Mouse (Mus musculus): ENCODE results near the gene Proca1.

Proca1 gene

DNA sequence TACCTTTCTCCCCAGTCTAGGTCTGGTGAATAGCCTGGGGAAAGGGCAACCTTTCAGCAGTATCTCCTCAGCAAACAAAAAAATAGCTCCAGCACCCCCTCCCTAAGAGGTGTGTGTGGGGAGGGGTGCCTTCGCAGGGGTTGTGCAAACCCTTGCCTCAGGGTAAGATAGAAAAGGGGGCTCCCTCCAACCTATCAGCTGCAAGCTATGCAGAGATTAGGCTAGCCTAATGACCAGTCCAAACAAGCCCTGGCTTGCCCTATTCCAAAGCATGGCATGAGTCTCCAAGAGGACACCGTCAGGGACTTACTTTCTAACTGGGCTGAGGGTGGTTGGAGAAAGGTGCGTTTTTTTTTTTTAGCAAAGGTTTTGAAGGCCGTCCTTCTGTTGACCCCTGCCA lies 27.0 kb upstream of the Proca1 start:
- no peak for DNase-seq (ENCODE audit: low read depth)

DNA sequence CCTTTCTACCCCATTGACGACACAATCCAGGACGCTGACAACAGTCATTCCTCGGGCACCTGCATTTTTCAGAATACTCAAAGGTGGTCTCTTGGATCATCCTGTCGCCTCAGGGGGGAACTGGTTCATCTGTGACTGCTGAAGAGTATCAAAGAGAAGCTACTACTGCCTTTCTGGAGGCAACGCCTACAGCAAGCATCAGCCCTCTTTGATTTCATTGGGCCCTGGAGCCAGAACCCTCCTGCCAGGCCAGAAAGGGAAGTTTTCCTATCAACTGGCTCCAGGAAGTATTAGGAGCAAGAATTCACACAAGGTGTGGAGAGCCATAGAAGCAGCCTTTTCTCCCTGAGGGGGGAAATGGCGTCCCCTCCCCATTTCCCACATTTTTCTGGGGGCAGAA lies 26.6 kb upstream of the Proca1 start:
- DNase-seq (ENCODE audit: low read depth) = no peak

GRCm38 (mm10) chr11:78167257-78167959 lies 25.8 kb upstream of the Proca1 start:
- DNase-seq (ENCODE audit: low read depth) = no peak

- peak; percentile 71 for DNase-seq (ENCODE audit: low read depth)
Measured at GRCm38 (mm10) chr11:78168541-78169468, 24.4 kb upstream of the Proca1 start.

- DNase-seq (ENCODE audit: low read depth) = no peak
Measured at GRCm38 (mm10) chr11:78170306-78170705, 22.9 kb upstream of the Proca1 start.

- DNase-seq (ENCODE audit: low read depth) = no peak
Measured at GRCm38 (mm10) chr11:78171328-78171727, 21.9 kb upstream of the Proca1 start.

- DNase-seq (ENCODE audit: low read depth) = no peak
Measured at GRCm38 (mm10) chr11:78172034-78172747, 21.0 kb upstream of the Proca1 start.

- DNase-seq (ENCODE audit: low read depth) = no peak
Measured at GRCm38 (mm10) chr11:78172748-78173383, 20.3 kb upstream of the Proca1 start.

- no peak for DNase-seq (ENCODE audit: low read depth)
Measured at GRCm38 (mm10) chr11:78174506-78174905, 18.7 kb upstream of the Proca1 start.

- no peak for DNase-seq (ENCODE audit: low read depth)
Measured at GRCm38 (mm10) chr11:78175771-78176401, 17.3 kb upstream of the Proca1 start.

DNA sequence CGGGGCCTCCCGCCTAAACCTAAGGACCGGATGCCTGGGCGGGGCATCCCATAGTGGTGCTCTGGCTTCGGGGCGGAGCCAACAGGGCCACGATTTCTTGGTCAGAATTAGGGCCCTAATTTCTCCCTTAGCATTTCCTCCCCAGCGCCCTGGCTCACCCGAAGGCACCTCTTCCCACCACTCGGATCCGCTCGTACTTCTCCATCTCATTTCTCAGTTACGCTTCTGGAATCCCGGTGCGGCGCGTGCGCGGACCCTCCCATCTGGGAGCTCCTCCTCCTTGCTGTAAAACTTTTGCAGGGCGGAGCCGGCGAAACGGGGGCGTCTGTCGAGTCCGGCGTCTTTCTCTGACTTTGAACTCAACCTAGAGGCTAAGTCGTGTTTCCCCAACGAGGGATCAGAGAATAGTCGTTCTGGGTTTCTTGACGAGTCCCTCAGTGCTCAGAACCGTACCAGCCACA lies 16.8 kb upstream of the Proca1 start, which contains the start of the genes Nek8 and Tlcd1:
Gene Nek8 (minus strand): TSS at position 274 of the 461 bp plus-strand sequence.
Gene Tlcd1 (plus strand): TSS at position 310 of the 461 bp plus-strand sequence.
- peak; percentile 95 for DNase-seq (ENCODE audit: low read depth)

DNA sequence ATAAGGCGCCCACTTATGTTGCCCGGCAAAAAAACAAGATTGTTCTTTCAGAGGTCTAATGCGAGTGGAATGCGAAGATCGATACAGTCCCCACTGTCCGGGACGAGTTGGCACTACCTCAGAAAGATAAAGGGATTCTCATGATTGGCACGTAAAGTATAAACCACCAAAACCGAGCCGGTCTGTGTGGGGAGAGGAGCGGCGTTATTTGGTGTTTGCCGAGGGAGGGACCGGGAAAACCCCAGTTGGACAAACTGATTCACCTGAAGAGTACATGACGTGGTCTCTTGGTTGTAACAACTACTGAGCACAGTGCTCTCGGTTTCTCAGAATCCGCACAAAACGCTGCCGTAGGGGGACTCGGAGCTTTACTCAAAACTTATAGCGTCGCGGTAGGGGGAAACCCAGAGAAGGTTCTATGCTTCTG lies 16.3 kb upstream of the Proca1 start:
- DNase-seq (ENCODE audit: low read depth) = peak; percentile 67

DNA sequence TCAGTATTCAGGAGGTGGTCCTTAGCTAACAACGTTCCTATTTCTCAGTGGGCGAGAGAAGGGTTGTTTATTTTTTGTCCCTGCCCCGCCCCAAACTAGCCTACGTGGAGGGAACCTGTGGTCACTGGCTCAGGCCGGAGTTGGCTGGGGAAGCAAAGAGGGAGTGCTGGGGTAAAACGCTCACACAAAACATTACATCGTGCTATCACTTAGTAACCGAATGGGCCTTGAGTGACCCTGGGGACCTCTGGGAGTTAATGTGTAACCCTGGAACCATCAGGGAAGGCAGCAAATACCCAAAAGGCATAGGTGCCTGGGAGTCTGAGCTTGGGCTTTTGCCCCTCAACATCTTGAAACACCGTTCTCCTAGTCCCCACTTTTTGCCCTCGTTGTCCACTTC lies 15.8 kb upstream of the Proca1 start:
- DNase-seq (ENCODE audit: low read depth) = peak; percentile 50

- peak; percentile 93 for DNase-seq (ENCODE audit: low read depth)
Measured at GRCm38 (mm10) chr11:78177903-78178858, 15.0 kb upstream of the Proca1 start.

GRCm38 (mm10) chr11:78178859-78179437 lies 14.2 kb upstream of the Proca1 start:
- peak; percentile 58 for DNase-seq (ENCODE audit: low read depth)

DNA sequence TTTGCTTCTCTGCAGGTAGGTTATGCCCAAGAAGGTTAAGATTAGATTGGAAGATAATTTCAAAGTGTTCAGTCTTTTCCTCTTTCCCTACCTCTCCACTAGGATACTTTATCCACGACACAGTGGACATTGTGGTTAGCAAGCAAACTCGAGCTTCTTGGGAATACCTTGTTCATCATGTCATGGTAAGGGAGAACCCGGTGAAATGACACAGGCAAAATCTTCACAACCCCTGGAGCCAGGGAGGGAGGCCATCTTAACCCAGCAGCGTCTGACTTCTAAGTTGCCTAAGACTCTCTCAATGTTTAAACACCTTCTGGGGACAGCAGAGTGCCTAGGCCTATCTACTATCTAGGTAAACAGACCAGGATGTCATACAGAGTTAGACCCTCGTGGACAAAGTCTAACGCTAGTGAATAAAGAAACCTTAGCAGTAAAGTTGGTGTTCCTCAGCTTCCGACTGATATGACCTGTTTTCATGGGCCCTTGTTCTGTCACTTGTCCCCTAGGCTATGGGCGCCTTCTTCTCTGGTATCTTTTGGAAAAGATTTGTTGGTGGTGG lies 13.7 kb upstream of the Proca1 start:
- DNase-seq (ENCODE audit: low read depth) = peak; percentile 58

- DNase-seq (ENCODE audit: low read depth) = peak; percentile 40
Measured at GRCm38 (mm10) chr11:78180081-78180761, 13.0 kb upstream of the Proca1 start.

GRCm38 (mm10) chr11:78181830-78182357 lies 11.3 kb upstream of the Proca1 start:
- no peak for DNase-seq (ENCODE audit: low read depth)
